Mouse (Mus musculus) liver, embryonic 16.5 days (tissue): Measurements from ENCODE around the gene Lat2. TPM values are rescaled to one million over a fixed set of nuclear protein-coding genes. Genes with fewer than 3 reads are reported as not detected.
A peak's percentile ranks its signal among the peaks of the same experiment; 100 is the strongest.

Source experiments
- ATAC-seq: fragments of 200-750 bp; cut with Nextera tagmentation; 2 replicates; pipeline ENCODE4 v1.8.0; 2017; ENCODE audit warnings: low read depth, mild to moderate bottlenecking, moderate number of reproducible peaks, moderate library complexity
- H3K27ac ChIP-seq: fragments of 300-500 bp; sonication (generic); 2 replicates; pipeline ENCODE4 v1.5.1; 2014; ENCODE audit warnings: mild to moderate bottlenecking, low read length
- H3K27me3 ChIP-seq: fragments of 300-500 bp; sonication (generic); 2 replicates; pipeline ENCODE4 v1.6.1; 2014; ENCODE audit warnings: low read depth, low read length, mixed read lengths; ENCODE audit not compliant: control insufficient read depth, insufficient read depth
- H3K36me3 ChIP-seq: fragments of 300-500 bp; sonication (generic); 2 replicates; pipeline ENCODE4 v1.6.1; 2014; ENCODE audit warnings: mild to moderate bottlenecking; ENCODE audit not compliant: control insufficient read depth, insufficient read depth
- H3K4me1 ChIP-seq: fragments of 300-500 bp; sonication (generic); 2 replicates; pipeline ENCODE4 v1.6.1; 2014; ENCODE audit warnings: low read depth, low read length, mixed read lengths; ENCODE audit not compliant: control insufficient read depth
- H3K4me2 ChIP-seq: fragments of 300-500 bp; sonication (generic); 2 replicates; pipeline ENCODE4 v1.6.1; 2014; ENCODE audit warnings: low read depth, low read length, mixed read lengths
- H3K4me3 ChIP-seq: fragments of 300-500 bp; sonication (generic); 2 replicates; pipeline ENCODE4 v1.5.1; 2014; ENCODE audit warnings: low read depth, mild to moderate bottlenecking, low read length
- H3K9ac ChIP-seq: fragments of 300-500 bp; sonication (generic); 2 replicates; pipeline ENCODE4 v1.6.1; 2014; ENCODE audit warnings: low read depth, low read length
- H3K9me3 ChIP-seq: fragments of 300-500 bp; sonication (generic); replicated peaks from 2 replicates; pipeline ENCODE4 v1.6.1; 2016; ENCODE audit warnings: low read length; ENCODE audit not compliant: control insufficient read depth
- WGBS: fragments of 180-500 bp; shearing (Covaris S2); extraction: QIAGEN DNeasy Blood & Tissue Kit; methylation state at CpG from one replicate; pipeline ENCODE4 v1.1.7; 2014; ENCODE audit not compliant: insufficient replicate concordance; 5-methylcytosine and 5-hydroxymethylcytosine counted together
- polyA plus RNA-seq: library from polyadenylated mRNA; unstranded; fragments of >200 nt; fragmentation: Nextera tagmentation; extraction: Ambion mirVana; gene quantifications from 2 replicates; pipeline ENCODE4 v1.2.1, GENCODE M21; 2015

The Lat2 gene
- polyA plus RNA-seq, 1 experiment from 2014 or later: 1.7 TPM

DNA sequence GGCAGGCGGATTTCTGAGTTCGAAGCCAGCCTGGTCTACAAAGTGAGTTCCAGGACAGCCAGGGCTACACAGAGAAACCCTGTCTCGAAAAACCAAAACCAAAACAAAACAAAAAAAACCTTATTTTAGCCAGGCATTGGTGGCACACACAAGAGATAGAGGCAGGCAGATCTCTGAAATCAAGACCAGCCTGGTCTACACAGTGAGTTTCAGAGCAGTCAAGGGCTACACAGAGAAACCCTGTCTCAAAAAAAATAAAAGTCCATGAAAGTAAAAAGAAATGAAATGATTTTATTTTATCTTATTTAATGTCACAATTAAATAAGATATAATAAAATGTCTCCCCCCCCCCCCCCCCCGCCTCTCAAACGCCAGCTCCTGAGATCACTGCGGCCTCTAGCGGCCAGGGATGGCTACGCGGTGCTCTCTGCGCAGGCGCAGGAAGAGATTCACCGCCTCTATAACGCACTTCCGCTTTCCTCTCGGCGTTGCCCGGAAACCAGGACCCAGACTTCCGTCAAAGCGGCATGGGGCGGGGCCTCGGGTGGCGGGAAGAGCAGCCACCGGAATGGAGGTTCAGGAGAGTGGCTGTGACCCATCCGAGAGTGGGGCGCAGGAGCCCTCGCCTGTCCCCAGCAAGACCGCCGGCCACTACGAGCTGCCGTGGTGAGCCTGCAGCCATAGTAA lies 32.5 kb downstream of the Lat2 start:
- Histone ChIP-seq H3K36me3 (no peaks in the 10 kb centered on the region), H3K9me3 (no peaks in the 10 kb centered on the region), H3K4me1 (peaks cover 17% of the 10 kb centered on the region), H3K4me3 (peak overlapping the region; percentile 95), H3K27me3 (no peaks in the 10 kb centered on the region), H3K4me2 (peak overlapping the region; percentile 81), H3K27ac (peak overlapping the region; percentile 72), H3K9ac (peak overlapping the region; percentile 93)
- WGBS: 7% methylated on average over 30 of the region's 30 CpGs
- peak; percentile 97 for ATAC-seq

DNA sequence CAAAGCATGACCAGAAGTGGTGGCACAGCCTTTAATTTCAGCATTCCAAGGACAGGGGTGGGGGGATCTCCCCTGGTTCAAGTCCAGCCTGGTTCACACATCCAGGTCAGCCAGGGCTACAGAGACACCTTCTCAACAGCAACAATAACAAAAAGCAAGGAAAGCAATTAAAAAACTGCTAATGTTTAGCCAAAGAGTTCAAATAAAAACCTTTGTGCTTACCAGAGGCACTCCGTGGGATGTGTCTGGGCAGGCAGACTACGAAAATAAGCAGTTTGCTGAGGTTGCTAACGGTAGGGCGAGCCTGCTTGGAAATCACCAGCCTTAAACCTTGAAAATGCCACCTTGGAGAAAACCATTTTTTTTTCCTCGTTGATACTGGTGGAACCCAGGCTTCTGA lies 33.7 kb downstream of the Lat2 start, which contains the start of gene Rfc2:
Gene Rfc2, plus strand, starts transcription at position 221 of the 400 bp plus-strand sequence.
- Histone ChIP-seq H3K27me3 (no peaks in the 10 kb centered on the region), H3K4me2 (peak within 1 kb of the TSS; percentile 18; the same call in 1 of the 2 replicates), H3K4me1 (peaks cover 23% of the 10 kb centered on the region), H3K36me3 (no peaks in the 10 kb centered on the region), H3K4me3 (no peak within 1 kb of the TSS), H3K9ac (no peak within 1 kb of the TSS), H3K9me3 (no peaks in the 10 kb centered on the region), H3K27ac (no peak within 1 kb of the TSS)
- 83% methylated on average over 5 of the region's 5 CpGs for WGBS
- ATAC-seq: no peak

GRCm38 (mm10) chr5:134579135-134579534 lies 35.7 kb downstream of the Lat2 start:
- peaks cover 20% of the 10 kb centered on the region for H3K4me1 ChIP-seq
- H3K27ac ChIP-seq: no peak overlapping the region
- no peaks in the 10 kb centered on the region for H3K9me3 ChIP-seq
- no peak overlapping the region for H3K9ac ChIP-seq
- H3K27me3 ChIP-seq: no peaks in the 10 kb centered on the region
- 60% methylated on average over 3 of the region's 3 CpGs for WGBS
- ATAC-seq: no peak
- no peak overlapping the region for H3K4me3 ChIP-seq
- no peaks in the 10 kb centered on the region for H3K36me3 ChIP-seq
- no peak overlapping the region for H3K4me2 ChIP-seq

GRCm38 (mm10) chr5:134577534-134577933 lies 37.3 kb downstream of the Lat2 start:
- H3K9ac ChIP-seq: no peak overlapping the region
- no peak overlapping the region for H3K27ac ChIP-seq
- H3K4me3 ChIP-seq: no peak overlapping the region
- H3K27me3 ChIP-seq: no peaks in the 10 kb centered on the region
- peaks cover 14% of the 10 kb centered on the region for H3K4me1 ChIP-seq
- no peak overlapping the region for H3K4me2 ChIP-seq
- ATAC-seq: no peak
- H3K9me3 ChIP-seq: no peaks in the 10 kb centered on the region
- no peaks in the 10 kb centered on the region for H3K36me3 ChIP-seq
- WGBS: 79% methylated on average over 7 of the region's 7 CpGs

DNA sequence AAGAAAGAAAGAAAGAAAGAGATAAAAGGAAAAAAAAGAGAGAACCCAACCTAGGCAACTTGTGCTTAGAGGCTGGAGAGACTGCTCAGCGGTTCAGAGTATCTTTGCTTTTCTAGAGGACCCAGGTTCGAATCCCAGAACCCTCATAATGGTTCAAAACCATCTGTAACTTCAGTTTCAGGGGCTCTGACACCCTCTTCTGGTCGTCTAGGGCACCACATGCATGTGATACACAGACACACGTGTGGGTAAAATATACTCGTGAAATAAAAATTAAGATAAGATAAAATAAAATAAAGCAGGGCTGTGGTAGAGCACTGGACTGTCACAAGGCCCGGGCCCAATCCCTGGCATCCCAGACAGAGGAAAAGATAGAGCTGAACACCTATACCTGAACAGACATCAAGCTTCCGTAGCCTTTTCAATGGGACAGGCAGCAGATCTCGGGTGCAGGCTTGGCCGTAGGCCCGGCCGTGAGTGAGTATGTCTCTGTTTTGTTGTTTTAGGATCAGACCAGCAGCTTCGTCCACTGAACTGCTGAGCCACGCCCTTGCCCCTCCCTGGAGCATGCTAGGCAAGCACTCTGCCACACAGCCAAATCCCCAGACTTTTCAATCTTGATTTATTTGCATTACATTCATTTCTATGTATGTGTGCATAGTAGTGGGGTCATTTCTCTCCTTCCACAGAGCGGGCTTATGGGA lies 38.2 kb downstream of the Lat2 start:
- Histone ChIP-seq H3K4me1 (peaks cover 22% of the 10 kb centered on the region), H3K4me2 (no peak overlapping the region), H3K36me3 (no peaks in the 10 kb centered on the region), H3K27ac (no peak overlapping the region), H3K27me3 (no peaks in the 10 kb centered on the region), H3K9ac (no peak overlapping the region), H3K4me3 (no peak overlapping the region), H3K9me3 (no peaks in the 10 kb centered on the region)
- WGBS: 56% methylated on average over 14 of the region's 14 CpGs
- no peak for ATAC-seq

DNA sequence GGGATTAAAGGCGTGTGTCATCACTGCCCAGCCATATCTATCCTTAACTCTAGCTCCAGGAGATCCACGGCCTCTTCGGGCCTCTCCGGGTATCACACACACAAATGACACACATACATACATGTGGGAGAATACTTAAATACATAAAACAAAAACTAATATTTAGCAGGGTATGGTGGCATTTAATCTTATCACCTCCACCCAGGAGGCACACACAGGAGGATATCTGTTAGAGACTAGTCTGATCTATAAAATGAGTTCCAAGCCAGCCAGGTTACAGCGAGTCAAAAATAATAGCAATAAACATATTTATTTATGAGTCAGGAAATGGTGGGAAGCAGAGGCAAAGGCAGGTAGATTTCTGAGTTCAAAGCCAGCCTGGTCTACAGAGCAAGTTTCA lies 39.0 kb downstream of the Lat2 start:
- WGBS: 68% methylated on average over 5 of the region's 5 CpGs
- Histone ChIP-seq H3K36me3 (no peaks in the 10 kb centered on the region), H3K4me3 (no peak overlapping the region), H3K27ac (no peak overlapping the region), H3K27me3 (no peaks in the 10 kb centered on the region), H3K4me2 (no peak overlapping the region), H3K9me3 (no peaks in the 10 kb centered on the region), H3K4me1 (peaks cover 22% of the 10 kb centered on the region), H3K9ac (no peak overlapping the region)
- no peak for ATAC-seq

GRCm38 (mm10) chr5:134572508-134573214 lies 42.2 kb downstream of the Lat2 start:
- H3K27ac ChIP-seq: no peak overlapping the region; the same call in 1 of the 2 replicates
- WGBS: 20% methylated on average over 10 of the region's 10 CpGs
- H3K27me3 ChIP-seq: no peaks in the 10 kb centered on the region
- H3K9ac ChIP-seq: no peak overlapping the region
- H3K9me3 ChIP-seq: no peaks in the 10 kb centered on the region
- peak overlapping the region; percentile 59 for H3K4me3 ChIP-seq
- H3K4me1 ChIP-seq: peaks cover 22% of the 10 kb centered on the region
- H3K4me2 ChIP-seq: peak overlapping the region; percentile 77
- H3K36me3 ChIP-seq: no peaks in the 10 kb centered on the region
- no peak for ATAC-seq

- H3K27ac ChIP-seq: peak overlapping the region; percentile 33; the same call in 1 of the 2 replicates
Measured at GRCm38 (mm10) chr5:134571730-134572507, 42.9 kb downstream of the Lat2 start.

More at GRCm38 (mm10) chr5:134571730-134572507, 42.9 kb downstream of the Lat2 start:
- WGBS: 1% methylated on average over 23 of the region's 23 CpGs
- no peaks in the 10 kb centered on the region for H3K9me3 ChIP-seq
- peaks cover 20% of the 10 kb centered on the region for H3K4me1 ChIP-seq
- peak overlapping the region; percentile 77 for H3K4me2 ChIP-seq
- peak overlapping the region; percentile 47 for H3K9ac ChIP-seq
- H3K36me3 ChIP-seq: no peaks in the 10 kb centered on the region
- ATAC-seq: peak; percentile 70
- no peaks in the 10 kb centered on the region for H3K27me3 ChIP-seq
- peak overlapping the region; percentile 59 for H3K4me3 ChIP-seq
